Mouse (Mus musculus) heart, postnatal 0 days (tissue): Measurements from ENCODE around the gene Rfx3. TPM values are rescaled to one million over a fixed set of nuclear protein-coding genes. Genes with fewer than 3 reads are reported as not detected.

ENCODE experiments used
- ATAC-seq: fragments of 200-750 bp; cut with Nextera tagmentation; 2 replicates; pipeline ENCODE4 v1.8.0; 2017; ENCODE audit warnings: low read depth, moderate number of reproducible peaks, moderate library complexity; ENCODE audit not compliant: insufficient read depth
- DNase-seq: peaks from one replicate; pipeline ENCODE4 v3.0.0-alpha.2; 2016; ENCODE audit warnings: low spot score
- H3K27ac ChIP-seq: fragments of 300-500 bp; sonication (generic); 2 replicates; pipeline ENCODE4 v1.5.1; 2014; ENCODE audit warnings: low read depth, mild to moderate bottlenecking
- H3K27me3 ChIP-seq: fragments of 300-500 bp; sonication (generic); 2 replicates; pipeline ENCODE4 v1.6.1; 2014; ENCODE audit warnings: low read length, mixed read lengths; ENCODE audit not compliant: control insufficient read depth, insufficient read depth
- H3K36me3 ChIP-seq: fragments of 300-500 bp; sonication (generic); replicated peaks from 2 replicates; pipeline ENCODE4 v1.6.1; 2014; ENCODE audit warnings: low read length, mixed read lengths; ENCODE audit not compliant: control insufficient read depth, insufficient read depth
- H3K4me1 ChIP-seq: fragments of 300-500 bp; sonication (generic); 2 replicates; pipeline ENCODE4 v1.6.1; 2014; ENCODE audit warnings: antibody characterized with exemption; ENCODE audit not compliant: control insufficient read depth, insufficient read depth
- H3K4me2 ChIP-seq: fragments of 300-500 bp; sonication (generic); 2 replicates; pipeline ENCODE4 v1.6.1; 2014; ENCODE audit warnings: low read depth, mild to moderate bottlenecking, low read length, moderate library complexity
- H3K4me3 ChIP-seq: fragments of 300-500 bp; sonication (generic); 2 replicates; pipeline ENCODE4 v1.5.1; 2014; ENCODE audit warnings: low read depth, low read length
- H3K9ac ChIP-seq: fragments of 300-500 bp; sonication (generic); replicated peaks from 2 replicates; pipeline ENCODE4 v1.6.1; 2014; ENCODE audit warnings: low read depth, low read length, mixed read lengths
- H3K9me3 ChIP-seq: fragments of 300-500 bp; sonication (generic); replicated peaks from 2 replicates; pipeline ENCODE4 v1.6.1; 2016; ENCODE audit warnings: low read length; ENCODE audit not compliant: control insufficient read depth
- CTCF ChIP-seq: IDR thresholded peaks from 2 replicates; pipeline ENCODE4 v1.5.1; 2016; ENCODE audit warnings: antibody characterized with exemption, control low read depth, low read depth
- EP300 ChIP-seq: IDR thresholded peaks from 2 replicates; pipeline ENCODE4 v1.6.1; 2016; ENCODE audit warnings: antibody characterized with exemption, low read depth
- WGBS: fragments of 180-500 bp; shearing (Covaris S2); extraction: QIAGEN DNeasy Blood & Tissue Kit; methylation state at CpG from one replicate; pipeline ENCODE4 v1.1.7; 2014; 5-methylcytosine and 5-hydroxymethylcytosine counted together
- polyA plus RNA-seq: library from polyadenylated mRNA; unstranded; fragments of >200 nt; fragmentation: Nextera tagmentation; extraction: Ambion mirVana; gene quantifications from 2 replicates; pipeline ENCODE4 v1.2.1, GENCODE M21; 2015
- total RNA-seq: library from RNA; depleted of rRNA; stranded (reverse); fragments of >200 nt; gene quantifications from 2 replicates; pipeline ENCODE4 v1.2.3, GENCODE M21; 2014; ENCODE audit warnings: low replicate concordance

Gene Rfx3
- total and polyA plus RNA-seq, 2 experiments from 2014 or later = 1.6 to 6.8 TPM

GRCm38 (mm10) chr19:27884520-27884919, 126.4 kb downstream of the Rfx3 start:
- Histone ChIP-seq H3K36me3 (no peaks in the 10 kb centered on the region), H3K27me3 (no peaks in the 10 kb centered on the region), H3K9me3 (no peaks in the 10 kb centered on the region), H3K4me1 (no peaks in the 10 kb centered on the region), H3K4me3 (no peak overlapping the region), H3K9ac (no peak overlapping the region), H3K27ac (no peak overlapping the region), H3K4me2 (no peak overlapping the region)
- no peak for DNase-seq
- ATAC-seq = no peak
- no peak for TF ChIP-seq CTCF
- no peak for TF ChIP-seq EP300
- 88% methylated on average over 3 of the region's 3 CpGs for WGBS

GRCm38 (mm10) chr19:27877429-27877828, 133.5 kb downstream of the Rfx3 start:
- ATAC-seq (no peak), DNase-seq (no peak)
- H3K4me3 ChIP-seq = no peak overlapping the region
- no peaks in the 10 kb centered on the region for H3K4me1 ChIP-seq
- H3K36me3 ChIP-seq = no peaks in the 10 kb centered on the region
- no peaks in the 10 kb centered on the region for H3K9me3 ChIP-seq
- no peaks in the 10 kb centered on the region for H3K27me3 ChIP-seq
- WGBS = 84% methylated on average over 2 of the region's 2 CpGs
- TF ChIP-seq CTCF = no peak
- no peak overlapping the region for H3K4me2 ChIP-seq
- H3K9ac ChIP-seq = no peak overlapping the region
- no peak overlapping the region for H3K27ac ChIP-seq

- H3K4me2 ChIP-seq = no peak overlapping the region
- TF ChIP-seq CTCF = no peak
- TF ChIP-seq EP300 = no peak
- no peaks in the 10 kb centered on the region for H3K9me3 ChIP-seq
- no peak overlapping the region for H3K4me3 ChIP-seq
- WGBS = 85% methylated on average over 3 of the region's 3 CpGs
- H3K27ac ChIP-seq = no peak overlapping the region
- H3K4me1 ChIP-seq = no peaks in the 10 kb centered on the region
- DNase-seq (no peak), ATAC-seq (no peak)
- H3K9ac ChIP-seq = no peak overlapping the region
- no peaks in the 10 kb centered on the region for H3K27me3 ChIP-seq
- H3K36me3 ChIP-seq = no peaks in the 10 kb centered on the region
These were observed 140.2 kb downstream of the Rfx3 start for GRCm38 (mm10) chr19:27870794-27871193.

GRCm38 (mm10) chr19:27859641-27860040, 151.3 kb downstream of the Rfx3 start:
- H3K27me3 ChIP-seq = no peaks in the 10 kb centered on the region
- H3K27ac ChIP-seq = no peak overlapping the region
- H3K4me3 ChIP-seq = no peak overlapping the region
- H3K9me3 ChIP-seq = no peaks in the 10 kb centered on the region
- H3K4me2 ChIP-seq = no peak overlapping the region
- H3K36me3 ChIP-seq = no peaks in the 10 kb centered on the region
- ATAC-seq = no peak
- no peaks in the 10 kb centered on the region for H3K4me1 ChIP-seq
- DNase-seq = no peak
- no peak overlapping the region for H3K9ac ChIP-seq
- TF ChIP-seq CTCF = no peak
- TF ChIP-seq EP300 = no peak

- Histone ChIP-seq H3K36me3 (no peaks in the 10 kb centered on the region), H3K4me2 (no peak overlapping the region), H3K9me3 (no peaks in the 10 kb centered on the region), H3K4me3 (no peak overlapping the region), H3K4me1 (no peaks in the 10 kb centered on the region), H3K27me3 (no peaks in the 10 kb centered on the region), H3K27ac (no peak overlapping the region), H3K9ac (no peak overlapping the region)
- no peak for DNase-seq
- ATAC-seq = no peak
- TF ChIP-seq CTCF (no peak), EP300 (no peak)
- WGBS = 80% methylated on average over 1 of the region's 1 CpGs
These were observed 162.0 kb downstream of the Rfx3 start for GRCm38 (mm10) chr19:27848946-27849345.

- Histone ChIP-seq H3K4me3 (no peak overlapping the region), H3K27ac (no peak overlapping the region), H3K36me3 (no peaks in the 10 kb centered on the region), H3K9ac (no peak overlapping the region), H3K4me1 (no peaks in the 10 kb centered on the region), H3K27me3 (no peaks in the 10 kb centered on the region), H3K9me3 (no peaks in the 10 kb centered on the region), H3K4me2 (no peak overlapping the region)
- no peak for DNase-seq
- WGBS = 82% methylated on average over 4 of the region's 4 CpGs
- no peak for ATAC-seq
- TF ChIP-seq CTCF = no peak
- no peak for TF ChIP-seq EP300
These were observed 163.9 kb downstream of the Rfx3 start for GRCm38 (mm10) chr19:27847055-27847454.
